Mouse (Mus musculus): ENCODE results near the gene Mrpl30.

DNA sequence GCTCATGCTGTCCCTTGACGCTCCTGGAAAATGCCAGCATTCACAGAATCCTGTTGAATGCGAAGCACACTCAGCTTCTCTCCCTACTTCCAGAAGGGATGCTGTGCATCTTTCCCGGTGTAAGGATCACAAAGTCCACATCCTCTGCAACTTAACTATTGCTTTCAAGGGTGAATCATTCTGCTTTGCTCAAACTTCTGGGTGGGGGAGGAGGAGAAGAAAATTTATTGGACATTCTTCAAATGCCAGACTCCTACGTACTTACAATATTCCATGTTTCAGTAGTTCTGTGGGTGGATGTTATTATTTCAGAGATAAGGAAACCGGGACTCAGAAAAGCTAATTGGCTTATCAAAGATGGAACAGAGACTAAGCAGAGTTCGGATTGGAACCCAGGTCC lies 27.8 kb downstream of the Mrpl30 start:
- TF ChIP-seq SMC3 (IDR thresholded peaks at IDR 0.05; ENCODE audit: low read depth, low read length) (no peak), POLR2AphosphoS2 (IDR thresholded peaks at IDR 0.05; ENCODE audit: low read depth, low read length) (no peak), CHD2 (IDR thresholded peaks at IDR 0.05; ENCODE audit: low read length) (no peak), POLR2A (IDR thresholded peaks at IDR 0.05; ENCODE audit: low read depth, low read length) (no peak), CTCF (conservative IDR thresholded peaks at IDR 0.05 in 1 of 2, IDR thresholded peaks at IDR 0.05 in 1 of 2; ENCODE audit: low read depth in 2 of 2, low read length in 2 of 2) (no peak), IRF4 (IDR thresholded peaks at IDR 0.05; ENCODE audit: low read depth, low read length) (no peak), ZMIZ1 (IDR thresholded peaks at IDR 0.05; ENCODE audit: low read depth, low read length) (no peak), TBP (conservative IDR thresholded peaks at IDR 0.05; ENCODE audit: low read depth, low read length) (no peak), USF2 (conservative IDR thresholded peaks at IDR 0.05; ENCODE audit: low read depth, low read length) (no peak), MEF2A (IDR thresholded peaks at IDR 0.05; ENCODE audit: borderline replicate concordance, low read depth, low read length) (no peak), TCF12 (IDR thresholded peaks at IDR 0.05; ENCODE audit: low read depth, low read length) (no peak)
